Mouse (Mus musculus) heart, postnatal 0 days (tissue): ENCODE data around the gene 1700003E16Rik. TPM values are rescaled to one million over a fixed set of nuclear protein-coding genes. Genes with fewer than 3 reads are reported as not detected.
A peak's percentile ranks its signal among the peaks of the same experiment; 100 is the strongest.

Experiments used
- ATAC-seq: fragments of 200-750 bp; cut with Nextera tagmentation; 2 replicates; pipeline ENCODE4 v1.8.0; 2017; ENCODE audit warnings: low read depth, moderate number of reproducible peaks, moderate library complexity; ENCODE audit not compliant: insufficient read depth
- DNase-seq: peaks from one replicate; pipeline ENCODE4 v3.0.0-alpha.2; 2016; ENCODE audit warnings: low spot score
- H3K27ac ChIP-seq: fragments of 300-500 bp; sonication (generic); 2 replicates; pipeline ENCODE4 v1.5.1; 2014; ENCODE audit warnings: low read depth, mild to moderate bottlenecking
- H3K27me3 ChIP-seq: fragments of 300-500 bp; sonication (generic); 2 replicates; pipeline ENCODE4 v1.6.1; 2014; ENCODE audit warnings: low read length, mixed read lengths; ENCODE audit not compliant: control insufficient read depth, insufficient read depth
- H3K36me3 ChIP-seq: fragments of 300-500 bp; sonication (generic); replicated peaks from 2 replicates; pipeline ENCODE4 v1.6.1; 2014; ENCODE audit warnings: low read length, mixed read lengths; ENCODE audit not compliant: control insufficient read depth, insufficient read depth
- H3K4me1 ChIP-seq: fragments of 300-500 bp; sonication (generic); 2 replicates; pipeline ENCODE4 v1.6.1; 2014; ENCODE audit warnings: antibody characterized with exemption; ENCODE audit not compliant: control insufficient read depth, insufficient read depth
- H3K4me2 ChIP-seq: fragments of 300-500 bp; sonication (generic); 2 replicates; pipeline ENCODE4 v1.6.1; 2014; ENCODE audit warnings: low read depth, mild to moderate bottlenecking, low read length, moderate library complexity
- H3K4me3 ChIP-seq: fragments of 300-500 bp; sonication (generic); 2 replicates; pipeline ENCODE4 v1.5.1; 2014; ENCODE audit warnings: low read depth, low read length
- H3K9ac ChIP-seq: fragments of 300-500 bp; sonication (generic); replicated peaks from 2 replicates; pipeline ENCODE4 v1.6.1; 2014; ENCODE audit warnings: low read depth, low read length, mixed read lengths
- H3K9me3 ChIP-seq: fragments of 300-500 bp; sonication (generic); replicated peaks from 2 replicates; pipeline ENCODE4 v1.6.1; 2016; ENCODE audit warnings: low read length; ENCODE audit not compliant: control insufficient read depth
- CTCF ChIP-seq: IDR thresholded peaks from 2 replicates; pipeline ENCODE4 v1.5.1; 2016; ENCODE audit warnings: antibody characterized with exemption, control low read depth, low read depth
- EP300 ChIP-seq: IDR thresholded peaks from 2 replicates; pipeline ENCODE4 v1.6.1; 2016; ENCODE audit warnings: antibody characterized with exemption, low read depth
- WGBS: fragments of 180-500 bp; shearing (Covaris S2); extraction: QIAGEN DNeasy Blood & Tissue Kit; methylation state at CpG from one replicate; pipeline ENCODE4 v1.1.7; 2014; 5-methylcytosine and 5-hydroxymethylcytosine counted together
- polyA plus RNA-seq: library from polyadenylated mRNA; unstranded; fragments of >200 nt; fragmentation: Nextera tagmentation; extraction: Ambion mirVana; gene quantifications from 2 replicates; pipeline ENCODE4 v1.2.1, GENCODE M21; 2015
- total RNA-seq: library from RNA; depleted of rRNA; stranded (reverse); fragments of >200 nt; gene quantifications from 2 replicates; pipeline ENCODE4 v1.2.3, GENCODE M21; 2014; ENCODE audit warnings: low replicate concordance

The 1700003E16Rik gene
- total and polyA plus RNA-seq, 2 experiments from 2014 or later, result 0.20 to 2.0 TPM

DNA sequence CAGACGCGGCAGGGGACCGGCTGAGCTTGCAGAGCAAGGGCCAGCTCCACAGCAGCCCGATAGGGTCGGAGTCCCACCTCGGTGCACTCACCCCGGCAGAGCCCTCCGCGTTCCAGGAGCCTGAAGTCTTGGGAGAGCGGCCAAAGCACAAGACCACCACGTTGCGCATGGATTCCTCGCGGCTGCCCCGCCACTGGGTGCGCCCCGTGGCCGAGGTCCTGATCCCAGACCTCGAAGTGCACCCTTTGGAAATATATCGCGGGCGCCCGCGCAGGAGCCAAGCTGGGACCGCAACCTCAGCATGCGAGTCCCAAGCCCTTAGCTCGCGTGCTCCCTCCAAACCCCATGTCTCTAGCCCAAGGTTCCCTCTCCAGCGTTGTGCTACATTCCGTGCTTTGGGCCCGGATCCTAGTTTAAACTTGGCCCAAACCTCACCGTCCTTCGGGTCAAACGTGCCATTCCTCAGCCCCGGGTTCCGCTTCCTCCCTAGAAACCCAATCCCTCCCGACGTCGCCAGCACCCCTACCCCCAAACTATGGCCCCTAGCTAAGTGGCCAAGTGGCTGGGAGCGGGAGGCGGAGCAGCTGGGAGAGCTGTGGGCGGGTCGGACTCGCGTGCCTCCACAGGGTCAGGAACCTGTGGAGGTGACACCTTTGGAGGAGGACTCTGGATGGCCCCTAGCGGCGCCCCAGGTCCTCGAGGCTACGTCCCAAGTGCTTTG, 5.9 kb downstream of the 1700003E16Rik start:
- no peaks in the 10 kb centered on the region for H3K9me3 ChIP-seq
- H3K27ac ChIP-seq, result no peak overlapping the region
- under 1% methylated on average over 49 of the region's 49 CpGs for WGBS
- H3K36me3 ChIP-seq, result no peaks in the 10 kb centered on the region
- H3K4me2 ChIP-seq, result peak overlapping the region; percentile 69
- no peak for TF ChIP-seq CTCF
- TF ChIP-seq EP300, result no peak
- H3K4me1 ChIP-seq, result peaks cover 18% of the 10 kb centered on the region
- peak overlapping the region; percentile 43 for H3K4me3 ChIP-seq
- no peak for DNase-seq
- no peak for ATAC-seq
- H3K27me3 ChIP-seq, result peaks cover 27% of the 10 kb centered on the region
- peak overlapping the region; percentile 22 for H3K9ac ChIP-seq

DNA sequence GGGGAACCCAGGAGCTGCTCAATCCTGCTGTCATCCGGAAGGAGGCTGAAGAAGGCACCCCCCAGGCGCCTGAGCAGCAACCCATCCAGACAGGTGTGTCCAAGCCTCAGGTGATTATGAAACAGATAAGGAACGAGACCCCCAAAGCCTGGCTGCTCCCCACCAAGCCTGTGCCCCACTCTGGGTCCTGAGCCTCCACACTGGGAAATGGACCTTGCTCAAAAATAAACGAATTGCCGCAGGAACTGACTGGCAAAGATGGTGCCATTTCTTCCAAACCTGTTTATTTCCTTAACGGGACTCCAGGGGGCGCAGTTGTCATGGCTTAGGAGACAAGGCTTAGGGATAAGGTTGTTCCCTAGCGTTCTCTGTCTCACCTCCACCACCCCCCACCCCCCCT, 6.5 kb downstream of the 1700003E16Rik start:
- 1% methylated on average over 8 of the region's 8 CpGs for WGBS
- Histone ChIP-seq H3K27ac (no peak overlapping the region), H3K9me3 (no peaks in the 10 kb centered on the region), H3K4me3 (peak overlapping the region; percentile 43), H3K27me3 (peaks cover 27% of the 10 kb centered on the region), H3K4me1 (peaks cover 21% of the 10 kb centered on the region), H3K9ac (peak overlapping the region; percentile 22; the same call in 1 of the 2 replicates), H3K36me3 (no peaks in the 10 kb centered on the region), H3K4me2 (peak overlapping the region; percentile 69)
- DNase-seq (peak; percentile 56), ATAC-seq (no peak)
- TF ChIP-seq CTCF (peak; percentile 76), EP300 (no peak)

- TF ChIP-seq CTCF, result no peak
- TF ChIP-seq EP300, result no peak
- H3K27ac ChIP-seq, result peak overlapping the region; percentile 76
- H3K4me1 ChIP-seq, result peaks cover 21% of the 10 kb centered on the region
- DNase-seq (no peak), ATAC-seq (no peak)
- peak overlapping the region; percentile 93 for H3K4me3 ChIP-seq
- no peaks in the 10 kb centered on the region for H3K9me3 ChIP-seq
- H3K9ac ChIP-seq, result peak overlapping the region; percentile 91
- whole genome bisulfite sequencing, result 6% methylated on average over 6 of the region's 6 CpGs
- peak overlapping the region; percentile 76 for H3K4me2 ChIP-seq
- H3K36me3 ChIP-seq, result no peaks in the 10 kb centered on the region
- H3K27me3 ChIP-seq, result peaks cover 26% of the 10 kb centered on the region
These were observed 8.9 kb downstream of the 1700003E16Rik start for GRCm38 (mm10) chr6:83165026-83165606.

DNA sequence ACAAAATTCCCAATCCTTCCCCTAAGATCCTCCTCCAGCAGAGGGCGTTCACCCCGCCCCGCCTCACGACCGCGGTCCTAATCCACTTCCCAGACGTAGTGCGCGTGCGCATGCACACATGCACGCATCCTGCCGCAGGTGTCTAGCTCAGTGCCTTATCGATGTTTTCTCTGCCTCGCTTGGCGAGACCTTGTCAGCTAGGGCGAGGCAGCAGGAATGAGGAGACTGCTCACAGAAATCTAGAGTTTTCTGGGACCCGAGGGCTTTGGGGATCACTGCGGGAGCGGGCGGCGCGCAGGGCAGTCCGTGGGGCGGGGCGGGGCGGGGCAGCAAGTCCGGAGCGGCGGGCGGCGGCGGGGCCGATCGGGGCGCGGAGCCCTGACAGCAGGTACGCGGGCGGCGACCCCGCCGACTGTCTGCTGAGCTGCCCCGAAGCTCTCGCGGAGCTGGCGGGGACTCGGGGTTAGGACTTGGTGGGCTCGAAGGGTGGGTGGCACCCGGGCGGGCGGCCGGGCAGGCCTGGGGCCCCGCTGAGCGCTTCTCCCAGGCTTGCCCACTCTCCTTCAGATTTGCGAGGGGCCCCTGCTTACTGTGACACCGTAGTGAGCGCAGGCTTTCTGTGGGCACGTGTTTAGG, 9.5 kb downstream of the 1700003E16Rik start, which contains the start of gene Dctn1:
Gene Dctn1 (plus strand): TSS at position 314 of the 636 bp plus-strand sequence.
- DNase-seq (peak; percentile 94), ATAC-seq (peak; percentile 83)
- peak within 1 kb of the TSS; percentile 76 for H3K27ac ChIP-seq
- H3K4me3 ChIP-seq, result peak within 1 kb of the TSS; percentile 93
- H3K4me2 ChIP-seq, result peak within 1 kb of the TSS; percentile 76
- WGBS, result under 1% methylated on average over 57 of the region's 58 CpGs
- no peaks in the 10 kb centered on the region for H3K9me3 ChIP-seq
- H3K9ac ChIP-seq, result peak within 1 kb of the TSS; percentile 91
- TF ChIP-seq CTCF, result peak; percentile 91
- peak; percentile 75; the same call in 1 of the 2 replicates for TF ChIP-seq EP300
- H3K27me3 ChIP-seq, result peaks cover 20% of the 10 kb centered on the region
- no peaks in the 10 kb centered on the region for H3K36me3 ChIP-seq
- H3K4me1 ChIP-seq, result peaks cover 21% of the 10 kb centered on the region

DNA sequence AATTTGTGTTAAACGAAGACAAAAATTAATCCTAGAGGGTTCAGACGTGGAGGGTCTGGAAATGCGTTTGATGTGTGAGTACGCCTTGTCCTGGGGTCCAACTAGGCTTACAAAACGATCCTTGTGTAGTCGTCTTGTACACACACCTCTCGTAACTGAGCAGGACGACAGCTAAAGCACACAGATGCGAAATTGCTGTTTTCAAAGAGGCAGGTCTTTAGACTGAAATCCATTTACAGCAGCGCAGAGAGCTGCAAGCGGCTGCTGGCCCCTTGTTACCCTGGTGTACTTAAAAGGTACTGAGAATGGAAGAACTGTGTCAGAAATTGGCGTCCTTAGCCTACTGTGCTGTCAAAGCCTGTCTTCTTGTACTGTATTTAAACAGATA, 10.0 kb downstream of the 1700003E16Rik start:
- no peak for TF ChIP-seq CTCF
- TF ChIP-seq EP300, result no peak
- Histone ChIP-seq H3K36me3 (no peaks in the 10 kb centered on the region), H3K27me3 (peaks cover 15% of the 10 kb centered on the region), H3K27ac (peak overlapping the region; percentile 73), H3K9ac (peak overlapping the region; percentile 91), H3K4me3 (peak overlapping the region; percentile 93), H3K4me2 (peak overlapping the region; percentile 76), H3K9me3 (no peaks in the 10 kb centered on the region), H3K4me1 (peaks cover 21% of the 10 kb centered on the region)
- under 1% methylated on average over 12 of the region's 12 CpGs for WGBS
- peak; percentile 8; the same call in 1 of the 2 replicates for ATAC-seq
- DNase-seq, result peak; percentile 55
